Mouse (Mus musculus): ENCODE measurements around the gene Phf2.

DNA sequence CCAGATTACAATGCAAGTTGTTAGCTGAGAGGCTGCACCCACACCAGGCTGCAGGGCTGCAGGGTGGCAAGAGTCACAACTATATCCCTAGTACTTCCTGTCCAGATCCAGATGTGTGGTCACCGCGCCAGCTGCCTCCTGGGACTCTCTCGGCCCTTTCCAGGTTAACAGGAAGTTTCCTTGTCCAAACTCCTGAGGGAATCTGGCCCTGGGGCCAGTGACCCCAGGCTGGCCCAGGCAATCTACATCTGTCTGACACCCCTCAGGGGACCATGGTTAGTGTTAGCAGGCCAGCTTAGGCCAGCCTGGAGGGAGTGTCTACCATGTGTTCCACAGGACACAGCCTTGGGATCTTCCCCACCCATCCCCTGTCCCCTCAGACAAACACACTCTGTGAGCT, 51.8 kb downstream of the Phf2 start:
- TF ChIP-seq CTCF (IDR thresholded peaks at IDR 0.05; ENCODE audit: low read depth) (no peak), EP300 (IDR thresholded peaks at IDR 0.05; ENCODE audit: low read depth) (no peak)
